22 mouse cellular contexts compared by ENCODE assay signal in genomic region chr5:115656677-115657076, GRCm38 (mm10). TPM values are rescaled to one million over a fixed set of nuclear protein-coding genes. Genes with fewer than 3 reads are reported as not detected.
A peak's percentile ranks its signal among the peaks of the same experiment; 100 is the strongest.
DNase-seq lines count a peak whose midpoint lies in the region; ATAC-seq and TF ChIP-seq lines count a peak whose summit lies in the region.
"Had no signal": no experiment of that assay in that cellular context is flagged by ENCODE, and none has a peak within 500 bp of the region (broad histone marks: within the 10 kb centered on the region; RNA-seq: fewer than 3 reads in every experiment).

No protein-coding gene starts in this region.

- no peak overlapping the region for H3K4me3 ChIP-seq in stomach, embryonic 16.5 days (replicated peaks; ENCODE audit: low read length)
- no peak overlapping the region for H3K4me3 ChIP-seq in stomach, postnatal 0 days (ENCODE audit: low read depth, low read length)
- no peak overlapping the region for H3K4me3 ChIP-seq in kidney, embryonic 14.5 days (ENCODE audit: low read length)

- peak; percentile 75 for DNase-seq in fat pad, adult 2 months (ENCODE audit: extremely low read depth, low read depth, low spot score)
- DNase-seq in gonadal fat pad, adult 2 months (ENCODE audit: low read depth) = peak; percentile 72
- no peak for DNase-seq in stomach, postnatal 0 days (ENCODE audit: low spot score)
- DNase-seq in lung, adult 18-20 months = no peak
- DNase-seq in adrenal gland, postnatal 10 days = no peak
- no peak for DNase-seq in right cerebral cortex, postnatal 4 days
- DNase-seq: adrenal gland, adult 2 months; adrenal gland, adult 8-10 months; adrenal gland, postnatal 14 days; adrenal gland, postnatal 25 days; adrenal gland, postnatal 36 days; B cell, adult 2 months; cerebellum, adult 11 months; cerebellum, adult 11-12 months; cerebellum, adult 18-20 months had no signal

- no peaks in the 10 kb centered on the region for H3K27me3 ChIP-seq in stomach, embryonic 16.5 days (ENCODE audit: control insufficient read depth, insufficient read depth, low read length)
- no peaks in the 10 kb centered on the region for H3K27me3 ChIP-seq in stomach, postnatal 0 days (ENCODE audit: control insufficient read depth, insufficient read depth, low read length)
- no peaks in the 10 kb centered on the region for H3K27me3 ChIP-seq in kidney, embryonic 14.5 days (ENCODE audit: control insufficient read depth, insufficient read depth, low read length)
- H3K27me3 ChIP-seq: CH12.LX, Patski had no signal

- 68% methylated on average over 6 of the region's 6 CpGs for WGBS in stomach, embryonic 16.5 days
- 53% methylated on average over 6 of the region's 6 CpGs for WGBS in stomach, postnatal 0 days
- WGBS in kidney, embryonic 14.5 days = 67% methylated on average over 6 of the region's 6 CpGs

- H3K4me2 ChIP-seq in stomach, embryonic 16.5 days (ENCODE audit: low read depth, low read length) = no peak overlapping the region
- no peak overlapping the region for H3K4me2 ChIP-seq in stomach, postnatal 0 days (replicated peaks; ENCODE audit: low read depth)
- no peak overlapping the region for H3K4me2 ChIP-seq in kidney, embryonic 14.5 days (replicated peaks; ENCODE audit: low read depth, low read length)

- 0 out of 2 replicates have a peak, but pooled peaks cover 9% of the 10 kb centered on the region for H3K4me1 ChIP-seq in stomach, embryonic 16.5 days (ENCODE audit: control insufficient read depth, insufficient read depth, low read length)
- H3K4me1 ChIP-seq in stomach, postnatal 0 days (replicated peaks; ENCODE audit: control insufficient read depth, insufficient read depth) = no peaks in the 10 kb centered on the region
- H3K4me1 ChIP-seq in kidney, embryonic 14.5 days (ENCODE audit: control insufficient read depth, insufficient read depth, low read length) = peaks cover 8% of the 10 kb centered on the region; the same call in 1 of the 2 replicates

- no peaks in the 10 kb centered on the region for H3K9me3 ChIP-seq in stomach, embryonic 16.5 days (replicated peaks; ENCODE audit: control insufficient read depth, low read length)
- no peaks in the 10 kb centered on the region for H3K9me3 ChIP-seq in stomach, postnatal 0 days (ENCODE audit: control insufficient read depth, low read length)
- no peaks in the 10 kb centered on the region for H3K9me3 ChIP-seq in kidney, embryonic 14.5 days (ENCODE audit: control insufficient read depth, low read length)
- H3K9me3 ChIP-seq: G1E had no signal

- no peak overlapping the region for H3K9ac ChIP-seq in stomach, embryonic 16.5 days (ENCODE audit: low read length)
- H3K9ac ChIP-seq in stomach, postnatal 0 days (ENCODE audit: low read length) = no peak overlapping the region
- H3K9ac ChIP-seq in kidney, embryonic 14.5 days (ENCODE audit: low read depth, low read length) = no peak overlapping the region

- no peaks in the 10 kb centered on the region for H3K36me3 ChIP-seq in stomach, embryonic 16.5 days (ENCODE audit: control insufficient read depth, insufficient read depth, low read length)
- H3K36me3 ChIP-seq in stomach, postnatal 0 days (ENCODE audit: control insufficient read depth, insufficient read depth, low read length) = no peaks in the 10 kb centered on the region
- H3K36me3 ChIP-seq in kidney, embryonic 14.5 days (ENCODE audit: control insufficient read depth, insufficient read depth, low read length) = no peaks in the 10 kb centered on the region
- H3K36me3 ChIP-seq: G1E had no signal

- no peak for ATAC-seq in stomach, embryonic 16.5 days (ENCODE audit: insufficient read depth, low FRiP score)
- no peak for ATAC-seq in stomach, postnatal 0 days (ENCODE audit: low FRiP score, low TSS enrichment)
- ATAC-seq in kidney, embryonic 14.5 days (ENCODE audit: low FRiP score, low TSS enrichment) = no peak
- ATAC-seq: activated CD4-positive, CD25-positive, alpha-beta regulatory T cell, adult 4 months; CD4-positive, CD25-positive, alpha-beta regulatory T cell, adult 4 months; Patski had no signal

- no peak for TF ChIP-seq CTCF in stomach, postnatal 0 days (IDR thresholded peaks at IDR 0.05; ENCODE audit: low read depth)

- no peak for TF ChIP-seq EP300 in stomach, postnatal 0 days (optimal IDR thresholded peaks at IDR 0.05)

- H3K27ac ChIP-seq in stomach, embryonic 16.5 days (ENCODE audit: low read length) = peak overlapping the region; percentile 32; the same call in 1 of the 2 replicates
- peak overlapping the region; percentile 56; the same call in 1 of the 2 replicates for H3K27ac ChIP-seq in stomach, postnatal 0 days (replicated peaks)
- no peak overlapping the region for H3K27ac ChIP-seq in kidney, embryonic 14.5 days (ENCODE audit: low read depth, low read length)

RNA-seq across cellular contexts. Expression of gene Rab35, which starts 25.0 kb away (rescaled TPM):
- polyA plus RNA-seq in gonadal fat pad, adult 2 months (2012; rRNA removed) = 42.8 and 51.2 TPM in 2 replicates
- 4.4 and 5.5 TPM in 2 replicates for polyA plus RNA-seq in stomach, embryonic 16.5 days (2015; fragmentation: Nextera tagmentation; extraction: Ambion mirVana)
- polyA plus RNA-seq in stomach, postnatal 0 days (2015; fragmentation: Nextera tagmentation; extraction: Ambion mirVana) = 20.0 and 20.3 TPM in 2 replicates
- polyA plus RNA-seq in kidney, embryonic 14.5 days (2014; fragmentation: Nextera tagmentation; extraction: Ambion mirVana) = 17.7 and 18.6 TPM in 2 replicates
- total RNA-seq in adrenal gland, postnatal 10 days (2021) = 10 to 100 TPM; 54.0 to 57.2 TPM

Comparison
In these comparisons a context has a peak if more than half of its experiments do, and no peak if none do; other contexts are left out.
1. DNase-seq: peak in fat pad, adult 2 months (single experiment) and gonadal fat pad, adult 2 months (single experiment); none in stomach, postnatal 0 days (single experiment), lung, adult 18-20 months (0 of 2), adrenal gland, postnatal 10 days (single experiment) and right cerebral cortex, postnatal 4 days (single experiment).